In genomic region chr4:108630096-108630495, GRCm38 (mm10) we compare ENCODE assay signal across 23 mouse cellular contexts. TPM values are rescaled to one million over a fixed set of nuclear protein-coding genes. Genes with fewer than 3 reads are reported as not detected.
DNase-seq lines count a peak whose midpoint lies in the region; ATAC-seq and TF ChIP-seq lines count a peak whose summit lies in the region.
"Had no signal": no experiment of that assay in that cellular context is flagged by ENCODE, and none has a peak within 500 bp of the region (broad histone marks: within the 10 kb centered on the region; RNA-seq: fewer than 3 reads in every experiment).

No protein-coding gene starts in this region.

- no peak overlapping the region for H3K4me2 ChIP-seq in forebrain, embryonic 11.5 days (ENCODE audit: low read depth, low read length, severe bottlenecking)
- no peak overlapping the region for H3K4me2 ChIP-seq in forebrain, postnatal 0 days (ENCODE audit: low read depth)
- H3K4me2 ChIP-seq in kidney, embryonic 16.5 days (replicated peaks; ENCODE audit: low read depth, low read length), result no peak overlapping the region
- no peak overlapping the region for H3K4me2 ChIP-seq in midbrain, embryonic 11.5 days
- no peak overlapping the region for H3K4me2 ChIP-seq in midbrain, embryonic 14.5 days (ENCODE audit: low read length)
- H3K4me2 ChIP-seq: embryonic facial prominence, embryonic 12.5 days; forebrain, embryonic 12.5 days had no signal

- no peak overlapping the region for H3K9ac ChIP-seq in forebrain, embryonic 11.5 days (ENCODE audit: low read length)
- H3K9ac ChIP-seq in forebrain, postnatal 0 days, result no peak overlapping the region
- no peak overlapping the region for H3K9ac ChIP-seq in kidney, embryonic 16.5 days (replicated peaks; ENCODE audit: low read length)
- H3K9ac ChIP-seq in midbrain, embryonic 11.5 days (ENCODE audit: low read length), result no peak overlapping the region
- H3K9ac ChIP-seq in midbrain, embryonic 14.5 days (replicated peaks; ENCODE audit: low read length), result no peak overlapping the region
- H3K9ac ChIP-seq: embryonic facial prominence, embryonic 12.5 days; forebrain, embryonic 12.5 days had no signal

- no peak overlapping the region for H3K27ac ChIP-seq in forebrain, embryonic 11.5 days (ENCODE audit: low read depth, low read length)
- H3K27ac ChIP-seq in forebrain, postnatal 0 days (ENCODE audit: low read depth, low read length), result no peak overlapping the region
- peak overlapping the region; percentile 71; the same call in 1 of the 2 replicates for H3K27ac ChIP-seq in kidney, embryonic 16.5 days (ENCODE audit: low read length)
- H3K27ac ChIP-seq in midbrain, embryonic 11.5 days (ENCODE audit: low read depth, low read length), result no peak overlapping the region
- no peak overlapping the region for H3K27ac ChIP-seq in midbrain, embryonic 14.5 days (replicated peaks; ENCODE audit: low read depth, low read length)
- H3K27ac ChIP-seq: embryonic facial prominence, embryonic 10.5 days; embryonic facial prominence, embryonic 12.5 days; forebrain, embryonic 12.5 days had no signal

- H3K27me3 ChIP-seq in forebrain, embryonic 11.5 days (ENCODE audit: control insufficient read depth, insufficient read depth, low read length), result no peaks in the 10 kb centered on the region
- H3K27me3 ChIP-seq in forebrain, postnatal 0 days (ENCODE audit: insufficient read depth, low read length), result no peaks in the 10 kb centered on the region
- no peaks in the 10 kb centered on the region for H3K27me3 ChIP-seq in kidney, embryonic 16.5 days (ENCODE audit: insufficient read depth, low read length)
- no peaks in the 10 kb centered on the region for H3K27me3 ChIP-seq in midbrain, embryonic 11.5 days (ENCODE audit: control insufficient read depth, insufficient read depth, low read length)
- no peaks in the 10 kb centered on the region for H3K27me3 ChIP-seq in midbrain, embryonic 14.5 days (ENCODE audit: control insufficient read depth, insufficient read depth, low read length)
- H3K27me3 ChIP-seq: CH12.LX; embryonic facial prominence, embryonic 12.5 days; forebrain, embryonic 12.5 days; Patski had no signal

- H3K4me3 ChIP-seq in forebrain, embryonic 11.5 days (ENCODE audit: low read depth, low read length), result no peak overlapping the region
- no peak overlapping the region for H3K4me3 ChIP-seq in forebrain, postnatal 0 days (ENCODE audit: low read depth, low read length)
- H3K4me3 ChIP-seq in kidney, embryonic 16.5 days (ENCODE audit: low read length), result no peak overlapping the region
- H3K4me3 ChIP-seq in midbrain, embryonic 11.5 days (ENCODE audit: low read depth, low read length), result no peak overlapping the region
- H3K4me3 ChIP-seq in midbrain, embryonic 14.5 days (replicated peaks; ENCODE audit: low read depth, low read length), result no peak overlapping the region
- H3K4me3 ChIP-seq: embryonic facial prominence, embryonic 10.5 days; embryonic facial prominence, embryonic 12.5 days; forebrain, embryonic 12.5 days had no signal

- H3K9me3 ChIP-seq in forebrain, embryonic 11.5 days (ENCODE audit: control insufficient read depth, low read length), result no peaks in the 10 kb centered on the region
- no peaks in the 10 kb centered on the region for H3K9me3 ChIP-seq in forebrain, postnatal 0 days (ENCODE audit: low read length)
- no peaks in the 10 kb centered on the region for H3K9me3 ChIP-seq in kidney, embryonic 16.5 days (ENCODE audit: low read length)
- H3K9me3 ChIP-seq in midbrain, embryonic 11.5 days (ENCODE audit: control insufficient read depth, low read length), result no peaks in the 10 kb centered on the region
- no peaks in the 10 kb centered on the region for H3K9me3 ChIP-seq in midbrain, embryonic 14.5 days (ENCODE audit: control insufficient read depth, low read length)
- H3K9me3 ChIP-seq: embryonic facial prominence, embryonic 10.5 days; embryonic facial prominence, embryonic 12.5 days; forebrain, embryonic 12.5 days; G1E had no signal

- H3K4me1 ChIP-seq in forebrain, embryonic 11.5 days (replicated peaks; ENCODE audit: control insufficient read depth, insufficient read depth, low read length), result no peaks in the 10 kb centered on the region; the same call in 1 of the 2 replicates
- H3K4me1 ChIP-seq in forebrain, postnatal 0 days (ENCODE audit: insufficient read depth), result no peaks in the 10 kb centered on the region
- peaks cover 16% of the 10 kb centered on the region for H3K4me1 ChIP-seq in kidney, embryonic 16.5 days (ENCODE audit: insufficient read depth, low read length)
- no peaks in the 10 kb centered on the region for H3K4me1 ChIP-seq in midbrain, embryonic 11.5 days (ENCODE audit: control insufficient read depth, insufficient read depth, low read length)
- no peaks in the 10 kb centered on the region for H3K4me1 ChIP-seq in midbrain, embryonic 14.5 days (ENCODE audit: control insufficient read depth, insufficient read depth, low read length)
- H3K4me1 ChIP-seq: embryonic facial prominence, embryonic 12.5 days had no signal

- 92% methylated on average over 9 of the region's 9 CpGs for WGBS in forebrain, embryonic 11.5 days
- WGBS in forebrain, postnatal 0 days, result 95% methylated on average over 9 of the region's 9 CpGs
- WGBS in kidney, embryonic 16.5 days, result 66% methylated on average over 9 of the region's 9 CpGs
- WGBS in midbrain, embryonic 11.5 days, result 96% methylated on average over 9 of the region's 9 CpGs
- 97% methylated on average over 9 of the region's 9 CpGs for WGBS in midbrain, embryonic 14.5 days

- DNase-seq in forebrain, embryonic 11.5 days (ENCODE audit: low spot score), result peak; percentile 33
- DNase-seq in forebrain, postnatal 0 days, result no peak
- peak; percentile 76 for DNase-seq in heart, adult 11 months
- no peak for DNase-seq in heart, adult 18-20 months
- no peak for DNase-seq in kidney, postnatal 10 days
- DNase-seq in midbrain, embryonic 11.5 days (ENCODE audit: low spot score, missing footprints), result peak; percentile 61
- DNase-seq in midbrain, embryonic 14.5 days, result no peak
- DNase-seq: B cell, adult 2 months; cerebellum, adult 11-12 months; cerebellum, adult 2 months; cerebellum, adult 9-10 months; cerebellum, postnatal 10 days; cerebellum, postnatal 25 days had no signal

- ATAC-seq in forebrain, embryonic 11.5 days (replicated peaks; ENCODE audit: low FRiP score), result no peak
- no peak for ATAC-seq in forebrain, postnatal 0 days
- ATAC-seq in kidney, embryonic 16.5 days (ENCODE audit: low FRiP score, low TSS enrichment), result no peak
- no peak for ATAC-seq in midbrain, embryonic 11.5 days (ENCODE audit: low FRiP score)
- ATAC-seq in midbrain, embryonic 14.5 days (ENCODE audit: low FRiP score, low TSS enrichment), result no peak
- ATAC-seq: activated CD4-positive, CD25-positive, alpha-beta regulatory T cell, adult 4 months; CD4-positive, CD25-positive, alpha-beta regulatory T cell, adult 4 months; forebrain, embryonic 14.5 days; Patski had no signal

- peaks cover 3% of the 10 kb centered on the region; the same call in 1 of the 2 replicates for H3K36me3 ChIP-seq in forebrain, embryonic 11.5 days (ENCODE audit: control insufficient read depth, insufficient read depth, low read length)
- H3K36me3 ChIP-seq in forebrain, postnatal 0 days (ENCODE audit: insufficient read depth), result peaks cover 77% of the 10 kb centered on the region
- peaks cover 59% of the 10 kb centered on the region for H3K36me3 ChIP-seq in kidney, embryonic 16.5 days (ENCODE audit: insufficient read depth, low read length)
- peaks cover 8% of the 10 kb centered on the region for H3K36me3 ChIP-seq in midbrain, embryonic 11.5 days (ENCODE audit: control insufficient read depth, insufficient read depth, low read length)
- H3K36me3 ChIP-seq in midbrain, embryonic 14.5 days (ENCODE audit: control insufficient read depth, insufficient read depth, low read length), result peaks cover 86% of the 10 kb centered on the region

- no peak for TF ChIP-seq CTCF in forebrain, postnatal 0 days (IDR thresholded peaks at IDR 0.05; ENCODE audit: low read depth)

RNA-seq across cellular contexts. Expression of gene Cc2d1b, which starts 10.4 kb away (rescaled TPM):
- polyA plus RNA-seq in forebrain, embryonic 11.5 days (2014; fragmentation: Nextera tagmentation; extraction: Ambion mirVana), result 22.4 and 26.8 TPM in 2 replicates
- 45.1 and 59.7 TPM in 2 replicates for total RNA-seq in forebrain, postnatal 0 days (2014; rRNA removed)
- 12.0 and 14.5 TPM in 2 replicates for polyA plus RNA-seq in forebrain, postnatal 0 days (2015; fragmentation: Nextera tagmentation; extraction: Ambion mirVana)
- total RNA-seq in heart, adult 18-20 months (2021), result 10 to 100 TPM; 13.0 to 15.4 TPM
- 33.7 and 34.0 TPM in 2 replicates for polyA plus RNA-seq in kidney, embryonic 16.5 days (2015; fragmentation: Nextera tagmentation; extraction: Ambion mirVana)
- polyA plus RNA-seq in midbrain, embryonic 11.5 days (2014; fragmentation: Nextera tagmentation; extraction: Ambion mirVana), result 15.3 and 19.8 TPM in 2 replicates
- 21.1 and 25.3 TPM in 2 replicates for polyA plus RNA-seq in midbrain, embryonic 14.5 days (2014; fragmentation: Nextera tagmentation; extraction: Ambion mirVana)

RNA-seq across cellular contexts. Expression of gene Orc1, which starts 50.9 kb away (rescaled TPM):
- 19.3 and 21.2 TPM in 2 replicates for polyA plus RNA-seq in forebrain, embryonic 11.5 days (2014; fragmentation: Nextera tagmentation; extraction: Ambion mirVana)
- 0.46 and 1.5 TPM in 2 replicates for total RNA-seq in forebrain, postnatal 0 days (2014; rRNA removed)
- polyA plus RNA-seq in forebrain, postnatal 0 days (2015; fragmentation: Nextera tagmentation; extraction: Ambion mirVana), result 0.58 and 0.85 TPM in 2 replicates
- under 1 TPM in 1 of 2 experiments, not detected in 1; 0.10 TPM for total RNA-seq in heart, adult 18-20 months (2021)
- polyA plus RNA-seq in kidney, embryonic 16.5 days (2015; fragmentation: Nextera tagmentation; extraction: Ambion mirVana), result 9.7 and 10.4 TPM in 2 replicates
- 15.4 and 17.3 TPM in 2 replicates for polyA plus RNA-seq in midbrain, embryonic 11.5 days (2014; fragmentation: Nextera tagmentation; extraction: Ambion mirVana)
- polyA plus RNA-seq in midbrain, embryonic 14.5 days (2014; fragmentation: Nextera tagmentation; extraction: Ambion mirVana), result 1.5 and 2.1 TPM in 2 replicates

RNA-seq across cellular contexts. Expression of gene Prpf38a, which starts 51.0 kb away (rescaled TPM):
- 119 and 125 TPM in 2 replicates for polyA plus RNA-seq in forebrain, embryonic 11.5 days (2014; fragmentation: Nextera tagmentation; extraction: Ambion mirVana)
- total RNA-seq in forebrain, postnatal 0 days (2014; rRNA removed), result 63.1 and 66.0 TPM in 2 replicates
- 68.7 and 69.2 TPM in 2 replicates for polyA plus RNA-seq in forebrain, postnatal 0 days (2015; fragmentation: Nextera tagmentation; extraction: Ambion mirVana)
- total RNA-seq in heart, adult 18-20 months (2021), result 10 to 100 TPM; 15.5 to 15.8 TPM
- polyA plus RNA-seq in kidney, embryonic 16.5 days (2015; fragmentation: Nextera tagmentation; extraction: Ambion mirVana), result 91.6 and 93.9 TPM in 2 replicates
- 124 and 128 TPM in 2 replicates for polyA plus RNA-seq in midbrain, embryonic 11.5 days (2014; fragmentation: Nextera tagmentation; extraction: Ambion mirVana)
- 77.2 and 88.0 TPM in 2 replicates for polyA plus RNA-seq in midbrain, embryonic 14.5 days (2014; fragmentation: Nextera tagmentation; extraction: Ambion mirVana)

Comparison
In these comparisons a context has a peak if more than half of its experiments do, and no peak if none do; other contexts are left out.
1. DNase-seq: peak in forebrain, embryonic 11.5 days (single experiment), heart, adult 11 months (single experiment) and midbrain, embryonic 11.5 days (single experiment); none in forebrain, postnatal 0 days (single experiment), heart, adult 18-20 months (0 of 2), kidney, postnatal 10 days (single experiment) and midbrain, embryonic 14.5 days (single experiment).